Mouse (Mus musculus) thymus, postnatal 10 days (tissue): ENCODE results near the gene Gda.

ENCODE experiments used
- DNase-seq, 2 experiments: peaks; one replicate each; pipeline ENCODE4 v3.0.0; 2021; ENCODE audit warnings: low spot score in 2 of 2

Gene Gda

GRCm38 (mm10) chr19:21473345-21473744, at the start of gene Gda:
TSS of gene Gda (minus strand) at chr19:21473445.
- no peak for DNase-seq

- DNase-seq, result no peak
Measured at GRCm38 (mm10) chr19:21520280-21520679, 47.0 kb upstream of the Gda start.

GRCm38 (mm10) chr19:21510116-21510515, 36.9 kb upstream of the Gda start:
- DNase-seq, result peak in 1 of 2 experiments; percentile 4

GRCm38 (mm10) chr19:21507561-21508232, 34.5 kb upstream of the Gda start:
- DNase-seq, result no peak

GRCm38 (mm10) chr19:21507133-21507532, 33.9 kb upstream of the Gda start:
- DNase-seq, result no peak

GRCm38 (mm10) chr19:21504716-21505115, 31.5 kb upstream of the Gda start:
- DNase-seq, result no peak

- DNase-seq, result no peak
Measured at GRCm38 (mm10) chr19:21499394-21499983, 26.2 kb upstream of the Gda start.

GRCm38 (mm10) chr19:21495817-21496216, 22.6 kb upstream of the Gda start:
- no peak for DNase-seq

GRCm38 (mm10) chr19:21493807-21494521, 20.7 kb upstream of the Gda start:
- DNase-seq, result no peak

GRCm38 (mm10) chr19:21491391-21491790, 18.1 kb upstream of the Gda start:
- no peak for DNase-seq

- no peak for DNase-seq
Measured at GRCm38 (mm10) chr19:21487124-21487944, 14.1 kb upstream of the Gda start.

- no peak for DNase-seq
Measured at GRCm38 (mm10) chr19:21482096-21482495, 8.9 kb upstream of the Gda start.

GRCm38 (mm10) chr19:21481031-21481430, 7.8 kb upstream of the Gda start:
- no peak for DNase-seq

- no peak for DNase-seq
Measured at GRCm38 (mm10) chr19:21480053-21480419, 6.8 kb upstream of the Gda start.

GRCm38 (mm10) chr19:21479183-21480052, 6.2 kb upstream of the Gda start:
- no peak for DNase-seq

GRCm38 (mm10) chr19:21478538-21478937, 5.3 kb upstream of the Gda start:
- no peak for DNase-seq

GRCm38 (mm10) chr19:21477780-21478179, 4.5 kb upstream of the Gda start:
- DNase-seq, result no peak

GRCm38 (mm10) chr19:21476782-21477181, 3.5 kb upstream of the Gda start:
- no peak for DNase-seq

- peak; percentile 3 to 11 for DNase-seq
Measured at GRCm38 (mm10) chr19:21472121-21472780, 994 bp downstream of the Gda start.

- no peak for DNase-seq
Measured at GRCm38 (mm10) chr19:21461221-21461960, 11.9 kb downstream of the Gda start.
